In genomic region chr15:83607115-83607802, GRCm38 (mm10) we compare ENCODE assay signal across 8 mouse cellular contexts. TPM values are rescaled to one million over a fixed set of nuclear protein-coding genes. Genes with fewer than 3 reads are reported as not detected.
DNase-seq lines count a peak whose midpoint lies in the region; ATAC-seq lines count a peak whose summit lies in the region.

No protein-coding gene starts in this region.

- H3K9ac ChIP-seq in forebrain, embryonic 14.5 days (ENCODE audit: low read length), result no peak overlapping the region
- no peak overlapping the region for H3K9ac ChIP-seq in forebrain, embryonic 12.5 days

- ATAC-seq in forebrain, embryonic 14.5 days, result no peak
- no peak for ATAC-seq in forebrain, embryonic 12.5 days (ENCODE audit: low FRiP score)
- peak; percentile 58 for ATAC-seq in megakaryocyte-erythroid progenitor cell, adult 5-6 weeks (replicated peaks; ENCODE audit: low FRiP score, low TSS enrichment, poor library complexity, severe bottlenecking)

- no peak overlapping the region for H3K4me3 ChIP-seq in forebrain, embryonic 14.5 days (ENCODE audit: low read depth, low read length)
- H3K4me3 ChIP-seq in forebrain, embryonic 12.5 days (replicated peaks), result no peak overlapping the region

- H3K27ac ChIP-seq in forebrain, embryonic 14.5 days (ENCODE audit: low read depth, low read length), result no peak overlapping the region
- H3K27ac ChIP-seq in forebrain, embryonic 12.5 days, result no peak overlapping the region

- no peaks in the 10 kb centered on the region for H3K4me1 ChIP-seq in forebrain, embryonic 14.5 days (ENCODE audit: control insufficient read depth, insufficient read depth, low read length)
- H3K4me1 ChIP-seq in forebrain, embryonic 12.5 days, result no peaks in the 10 kb centered on the region

- 51% methylated on average over 15 of the region's 15 CpGs for whole genome bisulfite sequencing in forebrain, embryonic 14.5 days
- 59% methylated on average over 15 of the region's 15 CpGs for WGBS in forebrain, embryonic 12.5 days

- no peaks in the 10 kb centered on the region for H3K27me3 ChIP-seq in forebrain, embryonic 14.5 days (replicated peaks; ENCODE audit: control insufficient read depth, insufficient read depth, low read length)
- H3K27me3 ChIP-seq in forebrain, embryonic 12.5 days, result no peaks in the 10 kb centered on the region

- H3K4me2 ChIP-seq in forebrain, embryonic 14.5 days (ENCODE audit: low read length), result no peak overlapping the region
- H3K4me2 ChIP-seq in forebrain, embryonic 12.5 days, result no peak overlapping the region

- peak; percentile 70 for DNase-seq in forebrain, embryonic 14.5 days (ENCODE audit: low spot score)
- peak; percentile 74 for DNase-seq in adrenal gland, adult 2 months
- DNase-seq in embryo, embryonic 11.5 days (ENCODE audit: low read depth, low spot score), result peak; percentile 54
- peak; percentile 71 to 72 for DNase-seq in heart, postnatal 36 days
- DNase-seq in left cerebral cortex, postnatal 10 days (ENCODE audit: extremely low spot score in 1 of 2, low spot score in 2 of 2), result peak; percentile 26 to 81
- DNase-seq in spleen, adult 12 weeks (ENCODE audit: low spot score), result peak; percentile 75

- H3K9me3 ChIP-seq in forebrain, embryonic 14.5 days (replicated peaks; ENCODE audit: control insufficient read depth, low read length), result no peaks in the 10 kb centered on the region
- no peaks in the 10 kb centered on the region for H3K9me3 ChIP-seq in forebrain, embryonic 12.5 days

- peaks cover 6% of the 10 kb centered on the region; the same call in 1 of the 2 replicates for H3K36me3 ChIP-seq in forebrain, embryonic 14.5 days (ENCODE audit: control insufficient read depth, insufficient read depth, low read length)
- peaks cover 8% of the 10 kb centered on the region for H3K36me3 ChIP-seq in forebrain, embryonic 12.5 days (replicated peaks)

- intact Hi-C loops in heart, postnatal 36 days (cut with DNase I), result no loop called here
- intact Hi-C loops in left cerebral cortex, postnatal 10 days (cut with DNase I), result no loop called here

RNA-seq across cellular contexts. Expression of gene Ttll12, which starts 12.3 kb away (rescaled TPM):
- 40.5 and 43.0 TPM in 2 replicates for polyA plus RNA-seq in forebrain, embryonic 14.5 days (2014; fragmentation: Nextera tagmentation; extraction: Ambion mirVana)
- polyA plus RNA-seq in forebrain, embryonic 12.5 days (2016; fragmentation: Nextera tagmentation; extraction: Ambion mirVana), result 45.9 and 49.9 TPM in 2 replicates
- total RNA-seq in adrenal gland, adult 2 months (2021), result 10 to 100 TPM; 31.7 to 46.2 TPM
- polyA plus RNA-seq in adrenal gland, adult 2 months (2012; rRNA removed), result 47.4 and 48.0 TPM in 2 replicates
- total RNA-seq in heart, postnatal 36 days (2021), result 1 to 10 TPM; 5.6 to 6.5 TPM
- total RNA-seq in left cerebral cortex, postnatal 10 days (2021), result 10 to 100 TPM; 19.1 to 19.2 TPM
- 111 and 131 TPM in 2 replicates for total RNA-seq in megakaryocyte-erythroid progenitor cell, adult 5-6 weeks (2014; fragmentation: Nextera tagmentation)
- 33.9 and 55.3 TPM in 2 replicates for total RNA-seq in megakaryocyte-erythroid progenitor cell, adult 5-6 weeks (2017)

RNA-seq across cellular contexts. Expression of gene Mcat, which starts 43.7 kb away (rescaled TPM):
- polyA plus RNA-seq in forebrain, embryonic 14.5 days (2014; fragmentation: Nextera tagmentation; extraction: Ambion mirVana), result 38.1 and 40.1 TPM in 2 replicates
- 37.4 and 38.8 TPM in 2 replicates for polyA plus RNA-seq in forebrain, embryonic 12.5 days (2016; fragmentation: Nextera tagmentation; extraction: Ambion mirVana)
- 10 to 100 TPM; 26.2 to 45.8 TPM for total RNA-seq in adrenal gland, adult 2 months (2021)
- 86.0 and 113 TPM in 2 replicates for polyA plus RNA-seq in adrenal gland, adult 2 months (2012; rRNA removed)
- total RNA-seq in heart, postnatal 36 days (2021), result 10 to 100 TPM; 37.8 to 39.3 TPM
- total RNA-seq in left cerebral cortex, postnatal 10 days (2021), result 10 to 100 TPM; 33.8 to 38.3 TPM
- total RNA-seq in megakaryocyte-erythroid progenitor cell, adult 5-6 weeks (2014; fragmentation: Nextera tagmentation), result 21.7 and 28.8 TPM in 2 replicates
- 17.6 and 24.1 TPM in 2 replicates for total RNA-seq in megakaryocyte-erythroid progenitor cell, adult 5-6 weeks (2017)

RNA-seq across cellular contexts. Expression of gene Tspo, which starts 43.9 kb away (rescaled TPM):
- 13.2 and 18.4 TPM in 2 replicates for polyA plus RNA-seq in forebrain, embryonic 14.5 days (2014; fragmentation: Nextera tagmentation; extraction: Ambion mirVana)
- polyA plus RNA-seq in forebrain, embryonic 12.5 days (2016; fragmentation: Nextera tagmentation; extraction: Ambion mirVana), result 15.5 and 16.3 TPM in 2 replicates
- total RNA-seq in adrenal gland, adult 2 months (2021), result 100 to 1,000 TPM; 298 to 606 TPM
- 1,564 and 1,830 TPM in 2 replicates for polyA plus RNA-seq in adrenal gland, adult 2 months (2012; rRNA removed)
- 10 to 100 TPM; 60.2 to 68.3 TPM for total RNA-seq in heart, postnatal 36 days (2021)
- total RNA-seq in left cerebral cortex, postnatal 10 days (2021), result 1 to 10 TPM; 2.6 to 2.9 TPM
- 68.3 and 109 TPM in 2 replicates for total RNA-seq in megakaryocyte-erythroid progenitor cell, adult 5-6 weeks (2014; fragmentation: Nextera tagmentation)
- total RNA-seq in megakaryocyte-erythroid progenitor cell, adult 5-6 weeks (2017), result 22.8 and 35.7 TPM in 2 replicates

Comparison
In these comparisons a context has a peak if more than half of its experiments do, and no peak if none do; other contexts are left out.
1. RNA of gene Tspo, which starts 43.9 kb away (total RNA-seq): 298 to 606 TPM in adrenal gland, adult 2 months, 22.8 to 109 TPM in megakaryocyte-erythroid progenitor cell, adult 5-6 weeks and 60.2 to 68.3 TPM in heart, postnatal 36 days; 2.6 to 2.9 TPM in left cerebral cortex, postnatal 10 days; every median in the first group is over 4 times any median in the second.
2. Peak in every context shown above with its lines, with median percentiles within 50 percentile points of each other: DNase-seq.